Mouse (Mus musculus) cerebellum, adult 2 months (tissue): ENCODE data around the gene Gm4792. TPM values are rescaled to one million over a fixed set of nuclear protein-coding genes. Genes with fewer than 3 reads are reported as not detected.

ENCODE experiments used
- DNase-seq, 2 experiments: peaks; one replicate each; pipeline ENCODE4 v3.0.0; 2021
- H3K27ac ChIP-seq: fragments of 200-500 bp; 2 replicates; pipeline ENCODE4 v1.5.1; 2012; ENCODE audit warnings: low read length, control low read depth, inconsistent platforms; ENCODE audit not compliant: insufficient read depth
- H3K27me3 ChIP-seq: fragments of 200-500 bp; 2 replicates; pipeline ENCODE4 v1.6.1; 2012; ENCODE audit warnings: inconsistent platforms, mild to moderate bottlenecking, low read length, moderate library complexity; ENCODE audit not compliant: control insufficient read depth, insufficient read depth
- H3K4me1 ChIP-seq: fragments of 200-500 bp; 2 replicates; pipeline ENCODE4 v1.6.1; 2011; ENCODE audit warnings: low read length; ENCODE audit not compliant: control insufficient read depth, insufficient read depth
- H3K4me3 ChIP-seq: fragments of 200-500 bp; replicated peaks from 2 replicates; pipeline ENCODE3; 2011; ENCODE audit warnings: mild to moderate bottlenecking, low read depth, low read length, control low read depth; ENCODE audit not compliant: insufficient read depth
- CTCF ChIP-seq: fragments of 200-500 bp; IDR thresholded peaks from 2 replicates; pipeline ENCODE4 v1.5.1; 2011; ENCODE audit warnings: low read depth, mild to moderate bottlenecking, control low read depth, low read length, moderate library complexity, borderline replicate concordance; ENCODE audit not compliant: insufficient read depth
- POLR2A ChIP-seq: fragments of 200-500 bp; IDR thresholded peaks from 2 replicates; pipeline ENCODE4 v1.6.1; 2011; ENCODE audit warnings: low read length, control low read depth, borderline replicate concordance; ENCODE audit not compliant: insufficient read depth
- WGBS: fragments of 180-500 bp; shearing (Covaris S2); methylation state at CpG from one replicate; pipeline ENCODE4 v1.1.7; 2018; 5-methylcytosine and 5-hydroxymethylcytosine counted together
- polyA plus RNA-seq: library from polyadenylated mRNA; depleted of rRNA; stranded (reverse); fragments of >200 nt; gene quantifications from 2 replicates; pipeline ENCODE4 v1.2.3, GENCODE M21; 2012; rRNA removed

The Gm4792 gene
- not detected in 2 replicates for polyA plus RNA-seq

DNA sequence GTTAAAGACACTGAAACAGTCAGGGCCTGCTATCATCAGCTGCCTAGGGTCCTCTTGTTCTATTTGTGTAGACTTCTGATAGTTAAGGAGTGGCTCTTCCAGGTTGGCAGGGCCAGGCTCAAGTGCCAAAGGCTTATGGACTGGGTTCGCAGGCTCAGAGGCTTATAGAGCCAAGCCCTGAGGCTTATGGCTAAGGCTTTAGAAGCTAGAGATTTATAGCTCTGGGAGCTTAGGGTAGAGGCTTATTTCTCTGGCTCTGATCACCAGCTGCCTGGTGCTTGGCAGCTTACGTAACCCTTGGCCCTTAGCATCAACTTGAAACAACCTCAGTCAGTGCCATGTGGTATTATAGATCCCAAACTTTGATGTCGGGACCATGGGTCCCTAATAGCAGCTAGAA is at the start of gene Gm4792:
TSS of gene Gm4792 (minus strand) at position 233 of the 400 bp plus-strand sequence.
- no peaks in the 10 kb centered on the region for H3K27me3 ChIP-seq
- no peak within 1 kb of the TSS for H3K27ac ChIP-seq
- H3K4me1 ChIP-seq = peaks cover 7% of the 10 kb centered on the region; the same call in 1 of the 2 replicates
- WGBS = 72% methylated on average over 3 of the region's 3 CpGs
- no peak within 1 kb of the TSS for H3K4me3 ChIP-seq
- no peak for DNase-seq
- no peak for TF ChIP-seq CTCF
- no peak for TF ChIP-seq POLR2A

DNA sequence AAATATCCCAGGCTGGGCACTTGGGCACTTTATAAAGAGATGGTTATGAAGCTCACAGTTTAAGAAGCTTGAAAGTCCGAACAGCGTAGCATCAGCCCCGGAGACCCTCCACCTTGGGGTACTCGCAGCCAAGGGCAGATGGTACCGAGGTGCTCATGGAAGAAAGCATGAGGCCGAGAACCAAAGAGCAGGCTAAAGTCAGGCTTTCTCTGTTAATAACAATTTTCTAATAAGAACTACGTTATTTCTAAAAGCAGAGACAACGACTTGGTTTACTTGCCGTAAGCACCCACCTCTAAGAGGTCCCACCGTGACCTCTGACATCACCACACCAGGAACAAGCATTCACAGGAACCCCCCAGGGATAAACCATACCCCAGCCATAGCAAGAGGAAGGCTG is 49.5 kb upstream of the Gm4792 start:
- WGBS = 97% methylated on average over 10 of the region's 10 CpGs
- H3K27ac ChIP-seq = no peak overlapping the region
- TF ChIP-seq CTCF (no peak), POLR2A (no peak)
- peaks cover 9% of the 10 kb centered on the region for H3K4me1 ChIP-seq
- no peak for DNase-seq
- H3K4me3 ChIP-seq = no peak overlapping the region
- no peaks in the 10 kb centered on the region for H3K27me3 ChIP-seq

DNA sequence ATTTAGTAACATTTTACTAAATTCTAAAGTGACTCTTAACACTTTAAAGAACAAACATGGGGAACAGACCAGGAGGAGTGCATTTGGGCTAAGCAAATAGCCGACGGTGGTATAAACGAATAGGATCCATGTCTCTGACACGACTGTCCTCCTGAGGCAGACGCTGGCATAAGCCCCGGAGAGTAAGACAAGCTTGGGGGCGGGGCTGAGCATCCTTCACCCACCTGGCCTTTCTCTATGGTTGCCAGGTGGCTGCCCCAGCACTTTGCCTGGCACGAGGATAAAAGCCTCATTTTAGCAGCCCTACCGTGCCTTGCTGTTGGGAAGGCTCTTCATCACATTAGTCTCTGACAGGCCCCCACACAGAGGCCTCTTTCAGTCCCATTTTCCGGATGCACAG is 48.8 kb upstream of the Gm4792 start:
- Histone ChIP-seq H3K4me1 (peaks cover 9% of the 10 kb centered on the region), H3K27ac (no peak overlapping the region), H3K4me3 (no peak overlapping the region), H3K27me3 (no peaks in the 10 kb centered on the region)
- TF ChIP-seq POLR2A (no peak), CTCF (no peak)
- WGBS = 25% methylated on average over 10 of the region's 10 CpGs
- peak in 1 of 2 experiments; percentile 30 for DNase-seq

DNA sequence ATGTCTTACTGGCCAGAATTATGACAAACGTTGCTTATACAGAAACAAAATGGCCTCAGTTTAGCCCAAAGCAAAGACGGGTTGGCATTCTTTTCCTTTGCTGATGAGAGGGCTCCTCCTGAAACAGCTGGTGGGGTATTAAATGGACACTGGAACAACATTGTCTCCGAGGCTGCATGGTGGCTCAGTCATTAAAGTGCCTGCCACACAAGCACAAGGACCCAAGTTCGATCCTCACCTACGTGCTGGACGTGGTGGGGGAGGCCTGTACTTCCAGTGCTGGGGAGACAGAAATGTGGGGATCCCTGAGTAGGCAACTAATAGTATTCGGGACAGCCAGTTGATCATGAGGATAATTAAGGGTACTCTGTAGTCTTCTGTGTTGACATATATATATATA is 48.1 kb upstream of the Gm4792 start:
- no peaks in the 10 kb centered on the region for H3K27me3 ChIP-seq
- no peak for DNase-seq
- TF ChIP-seq POLR2A (no peak), CTCF (no peak)
- 94% methylated on average over 7 of the region's 7 CpGs for WGBS
- peaks cover 9% of the 10 kb centered on the region for H3K4me1 ChIP-seq
- H3K27ac ChIP-seq = no peak overlapping the region
- H3K4me3 ChIP-seq = no peak overlapping the region

DNA sequence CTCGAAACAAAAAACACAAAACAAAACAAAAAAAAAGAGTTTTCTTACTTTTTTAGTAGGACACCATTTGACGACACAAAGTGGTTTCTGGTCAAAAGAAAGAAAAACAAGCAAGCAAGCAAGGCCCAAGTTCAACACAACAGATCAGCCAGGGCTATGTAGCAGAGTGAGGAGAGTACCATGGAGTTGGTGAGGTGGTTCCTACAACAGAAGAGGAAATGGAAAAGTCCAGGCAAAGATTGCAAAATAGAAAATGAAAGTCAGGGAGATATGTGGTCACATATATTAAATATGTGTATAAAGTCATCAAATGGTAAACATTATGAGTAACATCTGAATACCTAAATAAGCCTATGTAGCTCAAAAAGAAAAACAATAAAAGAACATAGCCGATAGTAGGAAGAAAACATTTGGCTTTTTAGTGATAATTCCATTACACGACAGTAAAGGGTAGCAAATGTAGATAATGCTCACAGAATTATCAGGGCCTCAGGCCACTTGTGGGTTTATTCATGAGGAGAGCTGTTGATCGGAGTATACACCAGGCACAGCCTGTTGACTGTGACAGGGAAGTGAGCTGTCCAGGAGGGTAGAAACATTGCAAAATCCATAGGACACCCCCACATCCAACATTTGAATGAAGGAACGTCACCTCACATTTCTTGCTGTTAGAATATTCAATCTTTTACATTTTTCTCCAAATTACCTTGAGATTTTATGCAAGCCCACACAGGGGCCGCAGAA is 47.2 kb upstream of the Gm4792 start:
- H3K4me1 ChIP-seq = peaks cover 4% of the 10 kb centered on the region
- TF ChIP-seq POLR2A = no peak
- TF ChIP-seq CTCF = no peak
- 98% methylated on average over 7 of the region's 7 CpGs for WGBS
- no peak overlapping the region for H3K27ac ChIP-seq
- H3K4me3 ChIP-seq = no peak overlapping the region
- DNase-seq = no peak
- no peaks in the 10 kb centered on the region for H3K27me3 ChIP-seq

DNA sequence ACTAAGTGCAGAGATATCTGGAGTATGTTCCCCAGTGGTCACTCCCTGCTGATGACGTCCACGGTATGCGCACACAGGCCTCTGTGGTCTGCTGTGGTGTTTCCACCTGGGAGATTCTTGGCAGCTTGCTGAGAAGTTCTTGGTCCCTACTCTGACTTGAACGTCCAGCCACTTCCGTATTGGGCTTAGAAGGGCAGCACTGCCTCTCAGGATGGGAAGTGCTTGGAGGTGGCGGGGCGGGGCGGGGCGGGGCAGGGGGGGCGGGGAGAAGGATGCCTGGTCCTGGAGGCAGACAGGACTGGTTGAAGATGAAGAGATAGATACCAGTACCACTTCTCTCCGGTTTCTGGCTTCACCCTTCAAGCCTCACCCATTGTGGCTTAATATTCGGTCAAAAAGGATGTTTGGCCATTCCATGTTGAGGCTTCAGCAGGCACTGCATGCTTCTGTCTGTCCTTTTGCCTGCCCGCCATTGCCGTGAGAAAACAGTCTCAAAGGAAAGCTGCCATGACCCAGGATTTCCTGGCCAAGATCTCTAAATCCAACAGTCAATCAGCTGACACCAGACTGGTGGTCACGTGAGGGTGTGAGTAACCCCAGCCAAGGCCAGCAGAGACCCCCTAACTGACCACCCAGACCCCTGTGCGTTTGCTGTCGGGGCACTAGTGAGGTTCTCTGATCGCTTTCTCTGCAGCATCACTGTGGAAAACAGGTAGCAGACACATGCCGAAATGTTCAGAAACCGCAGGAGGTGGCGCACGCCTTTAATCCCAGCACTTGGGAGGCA is 46.3 kb upstream of the Gm4792 start:
- no peak for DNase-seq
- TF ChIP-seq POLR2A (no peak), CTCF (no peak)
- Histone ChIP-seq H3K27ac (no peak overlapping the region), H3K27me3 (no peaks in the 10 kb centered on the region), H3K4me3 (no peak overlapping the region), H3K4me1 (no peaks in the 10 kb centered on the region; the same call in 1 of the 2 replicates)
- WGBS = 63% methylated on average over 22 of the region's 22 CpGs

DNA sequence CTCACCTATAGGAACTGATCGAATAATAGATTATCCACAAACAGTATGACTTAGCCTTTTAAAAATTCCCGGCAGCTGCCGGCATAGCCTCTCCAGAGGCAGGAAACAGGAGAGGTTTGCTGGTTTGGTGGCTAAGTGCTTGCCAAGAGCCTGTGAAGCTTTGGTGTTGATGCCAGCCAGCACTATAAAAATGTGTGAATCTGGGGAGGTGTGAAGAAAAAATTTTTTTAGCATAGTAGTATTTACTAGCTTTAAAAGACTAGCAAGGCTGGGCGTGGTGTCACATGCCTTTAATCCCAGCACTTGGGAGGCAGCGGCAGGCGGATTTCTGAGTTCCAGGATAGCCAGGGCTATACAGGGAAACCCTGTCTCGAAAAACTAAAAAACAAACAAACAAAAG is 45.1 kb upstream of the Gm4792 start:
- no peak overlapping the region for H3K4me3 ChIP-seq
- TF ChIP-seq POLR2A (no peak), CTCF (no peak)
- 86% methylated on average over 7 of the region's 7 CpGs for WGBS
- H3K4me1 ChIP-seq = no peaks in the 10 kb centered on the region; the same call in 1 of the 2 replicates
- H3K27me3 ChIP-seq = no peaks in the 10 kb centered on the region
- DNase-seq = no peak
- no peak overlapping the region for H3K27ac ChIP-seq
